Mouse (Mus musculus) heart, embryonic 11.5 days (tissue): ENCODE results near the gene Gm21885. TPM values are rescaled to one million over a fixed set of nuclear protein-coding genes. Genes with fewer than 3 reads are reported as not detected.

Source experiments
- ATAC-seq: fragments of 200-750 bp; cut with Nextera tagmentation; replicated peaks from 2 replicates; pipeline ENCODE4 v1.8.0; 2017; ENCODE audit warnings: moderate library complexity; ENCODE audit not compliant: insufficient number of reproducible peaks, low FRiP score, low TSS enrichment
- H3K27ac ChIP-seq: fragments of 300-500 bp; sonication (generic); 2 replicates; pipeline ENCODE4 v1.5.1; 2014; ENCODE audit warnings: mild to moderate bottlenecking, low read depth, low read length
- H3K27me3 ChIP-seq: fragments of 300-500 bp; sonication (generic); 2 replicates; pipeline ENCODE4 v1.6.1; 2014; ENCODE audit warnings: mild to moderate bottlenecking, low read length, mixed read lengths; ENCODE audit not compliant: control insufficient read depth, insufficient read depth
- H3K36me3 ChIP-seq: fragments of 300-500 bp; sonication (generic); 2 replicates; pipeline ENCODE4 v1.6.1; 2014; ENCODE audit warnings: mild to moderate bottlenecking, low read length, moderate library complexity, mixed read lengths; ENCODE audit not compliant: control insufficient read depth, insufficient read depth
- H3K4me1 ChIP-seq: fragments of 300-500 bp; sonication (generic); 2 replicates; pipeline ENCODE4 v1.6.1; 2014; ENCODE audit warnings: low read length; ENCODE audit not compliant: control insufficient read depth, insufficient read depth
- H3K4me2 ChIP-seq: fragments of 300-500 bp; sonication (generic); 2 replicates; pipeline ENCODE4 v1.6.1; 2014; ENCODE audit warnings: mild to moderate bottlenecking, moderate library complexity
- H3K4me3 ChIP-seq: fragments of 300-500 bp; sonication (generic); 2 replicates; pipeline ENCODE4 v1.5.1; 2014; ENCODE audit warnings: low read depth, low read length
- H3K9ac ChIP-seq: fragments of 300-500 bp; sonication (generic); 2 replicates; pipeline ENCODE4 v1.6.1; 2014; ENCODE audit warnings: mild to moderate bottlenecking, low read depth, low read length, moderate library complexity
- H3K9me3 ChIP-seq: fragments of 300-500 bp; sonication (generic); replicated peaks from 2 replicates; pipeline ENCODE4 v1.6.1; 2016; ENCODE audit warnings: low read length; ENCODE audit not compliant: control insufficient read depth
- WGBS: fragments of 180-500 bp; shearing (Covaris S2); extraction: QIAGEN DNeasy Blood & Tissue Kit; methylation state at CpG from one replicate; pipeline ENCODE4 v1.1.7; 2014; ENCODE audit not compliant: insufficient replicate concordance; 5-methylcytosine and 5-hydroxymethylcytosine counted together
- polyA plus RNA-seq: library from polyadenylated mRNA; unstranded; fragments of >200 nt; fragmentation: Nextera tagmentation; extraction: Ambion mirVana; gene quantifications from 2 replicates; pipeline ENCODE4 v1.2.1, GENCODE M21; 2014

Gm21885 gene
- not detected in 2 replicates for polyA plus RNA-seq

- no peak for ATAC-seq
- no peaks in the 10 kb centered on the region for H3K27me3 ChIP-seq
These were observed at the start of gene Gm21885 for GRCm38 (mm10) chr11:94281199-94282181. Gene Gm21885 (plus strand): TSS chr11:94281873.

DNA sequence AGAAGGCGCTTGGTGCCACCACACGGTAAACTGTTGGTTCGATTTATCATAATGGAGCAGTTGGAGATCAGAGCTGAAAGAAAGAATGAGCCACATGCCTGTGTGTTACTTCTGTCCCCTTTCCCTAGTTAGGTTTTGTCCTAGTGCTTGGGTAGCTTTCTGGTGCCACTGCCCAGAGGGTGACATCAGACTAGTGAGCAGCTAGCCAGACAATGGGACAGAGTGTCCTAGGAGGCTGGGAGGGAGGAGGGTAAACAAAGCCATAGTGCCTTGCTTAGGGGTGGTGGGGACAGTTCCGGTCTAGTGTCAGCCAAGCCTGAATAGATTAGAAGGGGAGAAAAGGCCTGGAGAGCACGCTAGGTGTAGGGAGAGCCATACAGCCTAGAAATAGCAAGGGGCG, 48.3 kb upstream of the Gm21885 start:
- WGBS, result 61% methylated on average over 6 of the region's 6 CpGs
- Histone ChIP-seq H3K36me3 (no peaks in the 10 kb centered on the region), H3K9ac (peak overlapping the region; percentile 43; the same call in 1 of the 2 replicates), H3K4me2 (no peak overlapping the region), H3K9me3 (no peaks in the 10 kb centered on the region), H3K4me1 (peaks cover 28% of the 10 kb centered on the region), H3K27me3 (no peaks in the 10 kb centered on the region), H3K4me3 (no peak overlapping the region), H3K27ac (peak overlapping the region; percentile 2; the same call in 1 of the 2 replicates)
- ATAC-seq, result no peak

More at GRCm38 (mm10) chr11:94281199-94282181, at the start of gene Gm21885:
- 79% methylated on average over 11 of the region's 11 CpGs for WGBS
- Histone ChIP-seq H3K9ac (no peak within 1 kb of the TSS), H3K9me3 (no peaks in the 10 kb centered on the region), H3K36me3 (peaks cover 5% of the 10 kb centered on the region), H3K4me1 (no peaks in the 10 kb centered on the region), H3K4me2 (no peak within 1 kb of the TSS), H3K27ac (no peak within 1 kb of the TSS), H3K4me3 (no peak within 1 kb of the TSS)

DNA sequence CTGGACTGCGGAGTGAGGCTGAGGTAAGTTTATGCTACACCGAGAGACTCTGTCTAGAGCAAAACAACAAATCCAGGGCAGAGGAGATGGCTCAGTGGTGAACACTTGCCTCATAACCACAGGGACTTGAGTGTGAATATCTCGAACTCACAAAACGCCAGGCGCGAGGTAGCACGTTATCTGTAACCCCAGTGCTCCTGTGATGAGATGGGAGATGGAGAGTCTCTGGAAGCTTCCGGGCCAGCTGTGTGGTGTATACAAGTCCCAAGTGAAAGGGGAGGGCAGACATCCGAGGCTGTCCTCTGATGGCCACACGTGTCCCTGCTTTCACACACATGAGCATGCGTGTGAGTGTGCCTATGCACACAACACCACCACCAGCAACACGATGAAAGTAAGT, 47.3 kb upstream of the Gm21885 start:
- no peak overlapping the region for H3K27ac ChIP-seq
- ATAC-seq, result no peak
- no peaks in the 10 kb centered on the region for H3K36me3 ChIP-seq
- H3K9me3 ChIP-seq, result no peaks in the 10 kb centered on the region
- no peak overlapping the region for H3K4me3 ChIP-seq
- H3K9ac ChIP-seq, result 0 out of 2 replicates have a peak overlapping the region, but pooled peaks have one; percentile 3
- H3K4me1 ChIP-seq, result peaks cover 28% of the 10 kb centered on the region
- H3K4me2 ChIP-seq, result no peak overlapping the region
- 75% methylated on average over 12 of the region's 12 CpGs for WGBS
- H3K27me3 ChIP-seq, result no peaks in the 10 kb centered on the region

GRCm38 (mm10) chr11:94234857-94235256, 46.8 kb upstream of the Gm21885 start:
- Histone ChIP-seq H3K4me1 (peaks cover 24% of the 10 kb centered on the region), H3K9me3 (no peaks in the 10 kb centered on the region), H3K4me2 (no peak overlapping the region), H3K27me3 (no peaks in the 10 kb centered on the region), H3K27ac (no peak overlapping the region), H3K9ac (no peak overlapping the region), H3K4me3 (no peak overlapping the region), H3K36me3 (no peaks in the 10 kb centered on the region)
- ATAC-seq, result no peak
- WGBS, result 86% methylated on average over 8 of the region's 8 CpGs

- 34% methylated on average over 3 of the region's 3 CpGs for WGBS
- no peak overlapping the region for H3K27ac ChIP-seq
- H3K4me2 ChIP-seq, result 0 out of 2 replicates have a peak overlapping the region, but pooled peaks have one; percentile 2
- no peaks in the 10 kb centered on the region for H3K36me3 ChIP-seq
- ATAC-seq, result 0 out of 2 replicates have a peak, but pooled peaks have one; percentile 33
- no peaks in the 10 kb centered on the region for H3K9me3 ChIP-seq
- H3K27me3 ChIP-seq, result no peaks in the 10 kb centered on the region
- H3K4me1 ChIP-seq, result peaks cover 13% of the 10 kb centered on the region
- H3K9ac ChIP-seq, result no peak overlapping the region
- no peak overlapping the region for H3K4me3 ChIP-seq
These were observed 45.6 kb upstream of the Gm21885 start for GRCm38 (mm10) chr11:94236074-94236473.

GRCm38 (mm10) chr11:94238786-94239185, 42.9 kb upstream of the Gm21885 start:
- no peak overlapping the region for H3K4me2 ChIP-seq
- no peak for ATAC-seq
- no peak overlapping the region for H3K27ac ChIP-seq
- H3K4me1 ChIP-seq, result peaks cover 10% of the 10 kb centered on the region
- H3K27me3 ChIP-seq, result peaks cover 11% of the 10 kb centered on the region; the same call in 1 of the 2 replicates
- no peak overlapping the region for H3K4me3 ChIP-seq
- H3K9me3 ChIP-seq, result no peaks in the 10 kb centered on the region
- WGBS, result 88% methylated on average over 8 of the region's 8 CpGs
- no peak overlapping the region for H3K9ac ChIP-seq
- H3K36me3 ChIP-seq, result no peaks in the 10 kb centered on the region

- Histone ChIP-seq H3K27ac (no peak overlapping the region), H3K36me3 (no peaks in the 10 kb centered on the region), H3K9me3 (no peaks in the 10 kb centered on the region), H3K9ac (no peak overlapping the region), H3K4me3 (no peak overlapping the region), H3K4me1 (peaks cover 10% of the 10 kb centered on the region), H3K4me2 (no peak overlapping the region), H3K27me3 (peaks cover 14% of the 10 kb centered on the region; the same call in 1 of the 2 replicates)
- ATAC-seq, result no peak
- 33% methylated on average over 9 of the region's 9 CpGs for WGBS
These were observed 42.0 kb upstream of the Gm21885 start for GRCm38 (mm10) chr11:94239706-94240105.

GRCm38 (mm10) chr11:94242760-94243421, 38.8 kb upstream of the Gm21885 start:
- Histone ChIP-seq H3K9me3 (no peaks in the 10 kb centered on the region), H3K4me3 (peak overlapping the region; percentile 42), H3K4me2 (peak overlapping the region; percentile 82), H3K36me3 (no peaks in the 10 kb centered on the region), H3K27ac (no peak overlapping the region), H3K9ac (peak overlapping the region; percentile 76), H3K4me1 (peaks cover 16% of the 10 kb centered on the region), H3K27me3 (peaks cover 14% of the 10 kb centered on the region; the same call in 1 of the 2 replicates)
- peak; percentile 43; the same call in 1 of the 2 replicates for ATAC-seq
- 3% methylated on average over 29 of the region's 29 CpGs for WGBS
